Mouse (Mus musculus) forebrain, postnatal 0 days (tissue): ENCODE measurements around the gene Slc10a6. TPM values are rescaled to one million over a fixed set of nuclear protein-coding genes. Genes with fewer than 3 reads are reported as not detected.

Source experiments
- ATAC-seq: fragments of 200-750 bp; cut with Nextera tagmentation; 2 replicates; pipeline ENCODE4 v1.8.0; 2017; ENCODE audit warnings: mild to moderate bottlenecking, moderate library complexity
- DNase-seq: peaks from one replicate; pipeline ENCODE4 v3.0.0-alpha.2; 2015
- H3K27ac ChIP-seq: fragments of 300-500 bp; sonication (generic); 2 replicates; pipeline ENCODE4 v1.5.1; 2014; ENCODE audit warnings: low read depth, mild to moderate bottlenecking, antibody characterized with exemption, low read length, moderate library complexity, mixed read lengths
- H3K27me3 ChIP-seq: fragments of 300-500 bp; sonication (generic); 2 replicates; pipeline ENCODE4 v1.6.1; 2014; ENCODE audit warnings: mild to moderate bottlenecking, low read length, mixed read lengths; ENCODE audit not compliant: insufficient read depth
- H3K36me3 ChIP-seq: fragments of 300-500 bp; sonication (generic); 2 replicates; pipeline ENCODE4 v1.6.1; 2014; ENCODE audit warnings: mild to moderate bottlenecking, moderate library complexity; ENCODE audit not compliant: insufficient read depth
- H3K4me1 ChIP-seq: fragments of 300-500 bp; sonication (generic); 2 replicates; pipeline ENCODE4 v1.6.1; 2014; ENCODE audit warnings: antibody characterized with exemption; ENCODE audit not compliant: insufficient read depth
- H3K4me2 ChIP-seq: fragments of 300-500 bp; sonication (generic); 2 replicates; pipeline ENCODE4 v1.6.1; 2014; ENCODE audit warnings: low read depth, mild to moderate bottlenecking, moderate library complexity
- H3K4me3 ChIP-seq: fragments of 300-500 bp; sonication (generic); 2 replicates; pipeline ENCODE4 v1.5.1; 2014; ENCODE audit warnings: low read depth, low read length, mixed read lengths
- H3K9ac ChIP-seq: fragments of 300-500 bp; sonication (generic); 2 replicates; pipeline ENCODE4 v1.6.1; 2014; ENCODE audit warnings: mild to moderate bottlenecking
- H3K9me3 ChIP-seq: fragments of 300-500 bp; sonication (generic); 2 replicates; pipeline ENCODE4 v1.6.1; 2016; ENCODE audit warnings: low read length
- CTCF ChIP-seq: sonication (generic); IDR thresholded peaks from 2 replicates; pipeline ENCODE4 v1.5.1; 2016; ENCODE audit warnings: antibody characterized with exemption, control low read depth, low read depth
- WGBS: fragments of 180-500 bp; shearing (Covaris S2); extraction: QIAGEN DNeasy Blood & Tissue Kit; methylation state at CpG from one replicate; pipeline ENCODE4 v1.1.7; 2014; 5-methylcytosine and 5-hydroxymethylcytosine counted together
- polyA plus RNA-seq: library from polyadenylated mRNA; unstranded; fragments of >200 nt; fragmentation: Nextera tagmentation; extraction: Ambion mirVana; gene quantifications from 2 replicates; pipeline ENCODE4 v1.2.1, GENCODE M21; 2015
- total RNA-seq: library from RNA; depleted of rRNA; stranded (reverse); fragments of >200 nt; gene quantifications from 2 replicates; pipeline ENCODE4 v1.2.3, GENCODE M21; 2014

The Slc10a6 gene
- total and polyA plus RNA-seq, 2 experiments from 2014 or later = 0.07 to 0.76 TPM

DNA sequence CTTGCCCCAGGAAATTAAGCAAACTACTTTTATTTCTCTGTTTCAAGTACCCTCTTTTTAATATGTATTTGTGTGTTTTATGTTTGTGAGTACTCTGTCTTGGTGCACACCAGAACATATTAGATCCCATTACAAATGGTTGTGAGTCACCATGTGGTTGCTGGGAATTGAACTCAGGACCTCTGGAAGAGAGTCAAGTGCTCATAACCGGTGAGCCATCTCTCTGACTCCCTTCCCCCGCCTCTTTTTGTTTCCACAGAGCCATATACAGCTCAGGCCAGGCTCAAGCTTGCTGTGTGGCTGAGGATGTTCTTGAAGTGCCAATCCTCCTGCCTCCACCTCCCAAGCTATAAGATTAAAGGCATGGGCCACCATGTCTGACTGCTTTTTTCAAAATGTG is 36.7 kb upstream of the Slc10a6 start:
- no peak overlapping the region for H3K4me2 ChIP-seq
- ATAC-seq (no peak), DNase-seq (no peak)
- H3K27ac ChIP-seq = no peak overlapping the region
- H3K36me3 ChIP-seq = no peaks in the 10 kb centered on the region
- H3K9me3 ChIP-seq = no peaks in the 10 kb centered on the region
- H3K9ac ChIP-seq = no peak overlapping the region
- H3K4me1 ChIP-seq = no peaks in the 10 kb centered on the region
- H3K4me3 ChIP-seq = no peak overlapping the region
- no peaks in the 10 kb centered on the region for H3K27me3 ChIP-seq
- WGBS = 74% methylated on average over 2 of the region's 2 CpGs
- TF ChIP-seq CTCF = no peak

- H3K4me1 ChIP-seq = no peaks in the 10 kb centered on the region
- H3K9me3 ChIP-seq = no peaks in the 10 kb centered on the region
- no peak overlapping the region for H3K4me2 ChIP-seq
- DNase-seq = no peak
- no peak overlapping the region for H3K27ac ChIP-seq
- H3K36me3 ChIP-seq = no peaks in the 10 kb centered on the region
- H3K27me3 ChIP-seq = no peaks in the 10 kb centered on the region
- H3K4me3 ChIP-seq = no peak overlapping the region
- TF ChIP-seq CTCF = no peak
- ATAC-seq = no peak
- 80% methylated on average over 9 of the region's 9 CpGs for WGBS
- no peak overlapping the region for H3K9ac ChIP-seq
These were observed 35.7 kb upstream of the Slc10a6 start for GRCm38 (mm10) chr5:103664932-103665331.

- 22% methylated on average over 3 of the region's 3 CpGs for WGBS
- H3K9me3 ChIP-seq = no peaks in the 10 kb centered on the region
- no peak overlapping the region for H3K27ac ChIP-seq
- DNase-seq (peak; percentile 87), ATAC-seq (no peak)
- TF ChIP-seq CTCF = peak; percentile 86
- H3K27me3 ChIP-seq = no peaks in the 10 kb centered on the region
- H3K4me1 ChIP-seq = no peaks in the 10 kb centered on the region
- no peak overlapping the region for H3K4me3 ChIP-seq
- H3K9ac ChIP-seq = no peak overlapping the region
- H3K36me3 ChIP-seq = no peaks in the 10 kb centered on the region
- H3K4me2 ChIP-seq = no peak overlapping the region
These were observed 30.4 kb upstream of the Slc10a6 start for GRCm38 (mm10) chr5:103659571-103659970.

- ATAC-seq (no peak), DNase-seq (peak; percentile 23)
- no peaks in the 10 kb centered on the region for H3K4me1 ChIP-seq
- H3K36me3 ChIP-seq = no peaks in the 10 kb centered on the region
- H3K9ac ChIP-seq = no peak overlapping the region
- H3K27ac ChIP-seq = no peak overlapping the region
- H3K9me3 ChIP-seq = no peaks in the 10 kb centered on the region
- no peaks in the 10 kb centered on the region for H3K27me3 ChIP-seq
- no peak overlapping the region for H3K4me3 ChIP-seq
- TF ChIP-seq CTCF = peak; percentile 53
- 67% methylated on average over 5 of the region's 5 CpGs for WGBS
- H3K4me2 ChIP-seq = no peak overlapping the region
These were observed 29.7 kb upstream of the Slc10a6 start for GRCm38 (mm10) chr5:103658921-103659320.

DNA sequence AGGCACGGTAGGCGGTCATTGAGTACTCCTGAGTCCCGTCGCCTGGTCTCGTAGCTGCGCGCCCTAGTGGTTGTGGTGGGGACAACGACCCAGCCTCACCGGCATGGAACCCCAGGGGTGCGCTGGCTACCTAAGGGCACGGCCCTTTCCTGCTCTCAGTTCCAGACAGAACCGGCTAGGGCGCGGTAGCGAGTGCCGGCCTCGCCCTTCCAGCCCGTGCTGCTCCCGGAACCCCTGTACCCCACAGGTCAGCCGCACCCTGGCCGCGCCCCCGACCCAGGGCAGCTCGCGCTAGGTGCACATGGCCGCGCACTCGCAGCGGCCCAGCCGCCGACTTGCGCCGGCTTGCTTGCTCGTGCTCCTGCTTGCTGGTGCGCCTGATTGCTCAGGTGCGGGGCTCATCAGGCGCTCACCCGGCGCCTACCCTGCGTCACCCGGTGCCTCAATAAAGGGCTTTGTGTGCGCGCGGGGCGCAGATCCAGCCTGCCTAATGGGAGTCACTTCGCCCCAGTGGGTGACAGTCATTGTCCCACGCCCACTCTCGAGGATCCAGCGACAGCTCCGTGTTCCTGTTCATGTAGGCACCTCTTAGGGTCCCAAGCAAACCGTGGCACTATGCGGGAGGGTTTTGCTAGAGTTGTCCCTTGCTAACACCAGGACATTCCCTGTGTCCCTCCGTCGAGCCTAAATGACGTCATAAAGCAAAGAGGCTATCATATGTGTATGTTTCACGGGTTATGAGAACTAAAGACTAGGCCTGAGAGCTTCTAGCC is 26.3 kb upstream of the Slc10a6 start, which contains the start of gene 1700016H13Rik:
Gene 1700016H13Rik (minus strand): TSS at position 665 of the 773 bp plus-strand sequence.
- 0 out of 2 replicates have a peak within 1 kb of the TSS, but pooled peaks have one; percentile 21 for H3K27ac ChIP-seq
- peak within 1 kb of the TSS; percentile 55 for H3K4me3 ChIP-seq
- H3K4me1 ChIP-seq = no peaks in the 10 kb centered on the region
- WGBS = 2% methylated on average over 53 of the region's 56 CpGs
- H3K9me3 ChIP-seq = no peaks in the 10 kb centered on the region
- no peaks in the 10 kb centered on the region for H3K27me3 ChIP-seq
- TF ChIP-seq CTCF = peak; percentile 67
- H3K4me2 ChIP-seq = peak within 1 kb of the TSS; percentile 100
- peak within 1 kb of the TSS; percentile 74 for H3K9ac ChIP-seq
- DNase-seq = peak; percentile 70
- peak; percentile 85 for ATAC-seq
- no peaks in the 10 kb centered on the region for H3K36me3 ChIP-seq

DNA sequence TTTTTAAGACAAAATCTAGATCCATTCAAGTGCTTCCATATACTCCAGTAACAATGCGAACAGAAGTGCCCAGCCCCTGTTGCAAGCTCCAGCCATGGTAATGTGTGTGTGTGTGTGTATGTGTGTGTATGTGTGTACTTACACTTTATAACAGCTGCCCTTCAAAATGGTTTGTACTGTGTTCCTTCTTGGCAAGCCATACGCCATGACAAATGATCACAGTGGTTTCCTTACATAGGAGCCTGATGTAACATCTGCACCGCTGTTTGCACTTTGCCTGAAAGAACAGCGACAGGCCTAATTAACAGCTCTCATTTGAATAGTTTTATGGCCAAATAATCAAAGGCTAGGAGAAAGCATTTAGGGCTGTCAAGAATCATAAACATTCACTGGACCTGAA is 25.6 kb upstream of the Slc10a6 start:
- Histone ChIP-seq H3K4me2 (peak overlapping the region; percentile 100), H3K36me3 (no peaks in the 10 kb centered on the region), H3K27ac (no peak overlapping the region), H3K9me3 (no peaks in the 10 kb centered on the region), H3K4me3 (peak overlapping the region; percentile 55; the same call in 1 of the 2 replicates), H3K27me3 (no peaks in the 10 kb centered on the region), H3K9ac (no peak overlapping the region), H3K4me1 (no peaks in the 10 kb centered on the region)
- TF ChIP-seq CTCF = no peak
- DNase-seq (no peak), ATAC-seq (no peak)
- 58% methylated on average over 4 of the region's 4 CpGs for WGBS

- no peaks in the 10 kb centered on the region for H3K36me3 ChIP-seq
- no peaks in the 10 kb centered on the region for H3K27me3 ChIP-seq
- no peaks in the 10 kb centered on the region for H3K9me3 ChIP-seq
- no peak overlapping the region for H3K9ac ChIP-seq
- DNase-seq = peak; percentile 76
- no peak overlapping the region for H3K27ac ChIP-seq
- H3K4me2 ChIP-seq = no peak overlapping the region
- H3K4me1 ChIP-seq = no peaks in the 10 kb centered on the region
- peak; percentile 84 for TF ChIP-seq CTCF
- no peak for ATAC-seq
- 30% methylated on average over 6 of the region's 6 CpGs for WGBS
- no peak overlapping the region for H3K4me3 ChIP-seq
These were observed 25.0 kb upstream of the Slc10a6 start for GRCm38 (mm10) chr5:103654225-103654624.
